Mouse (Mus musculus) forebrain, embryonic 10.5 days (tissue): ENCODE measurements around the gene Lrrfip1. TPM values are rescaled to one million over a fixed set of nuclear protein-coding genes. Genes with fewer than 3 reads are reported as not detected.
A peak's percentile ranks its signal among the peaks of the same experiment; 100 is the strongest.

Experiments used
- DNase-seq: peaks from one replicate; pipeline ENCODE4 v3.0.0-alpha.2; 2017; ENCODE audit warnings: low spot score; ENCODE audit errors: extremely low spot score
- H3K27ac ChIP-seq: fragments of 300-500 bp; sonication (generic); 2 replicates; pipeline ENCODE4 v1.5.1; 2016; ENCODE audit warnings: mild to moderate bottlenecking
- H3K27me3 ChIP-seq: fragments of 300-500 bp; sonication (generic); 2 replicates; pipeline ENCODE4 v1.6.1; 2016; ENCODE audit warnings: mild to moderate bottlenecking; ENCODE audit not compliant: poor library complexity, severe bottlenecking
- H3K36me3 ChIP-seq: fragments of 300-500 bp; sonication (generic); replicated peaks from 2 replicates; pipeline ENCODE4 v1.6.1; 2016; ENCODE audit warnings: mild to moderate bottlenecking, moderate library complexity
- H3K4me1 ChIP-seq: fragments of 300-500 bp; sonication (generic); 2 replicates; pipeline ENCODE4 v1.6.1; 2016
- H3K4me3 ChIP-seq: fragments of 300-500 bp; sonication (generic); 2 replicates; pipeline ENCODE4 v1.5.1; 2016; ENCODE audit warnings: mild to moderate bottlenecking, moderate library complexity
- H3K9me3 ChIP-seq: fragments of 300-500 bp; sonication (generic); 2 replicates; pipeline ENCODE4 v1.6.1; 2016; ENCODE audit warnings: mild to moderate bottlenecking, moderate library complexity
- WGBS: fragments of 180-500 bp; shearing (Covaris S2); methylation state at CpG from one replicate; pipeline ENCODE4 v1.1.7; 2016; 5-methylcytosine and 5-hydroxymethylcytosine counted together
- polyA plus RNA-seq: library from polyadenylated mRNA; unstranded; fragments of >200 nt; fragmentation: Nextera tagmentation; extraction: Ambion mirVana; gene quantifications from 2 replicates; pipeline ENCODE4 v1.2.1, GENCODE M21; 2016

The Lrrfip1 gene
- polyA plus RNA-seq, 1 experiment from 2014 or later = 25.1 TPM

DNA sequence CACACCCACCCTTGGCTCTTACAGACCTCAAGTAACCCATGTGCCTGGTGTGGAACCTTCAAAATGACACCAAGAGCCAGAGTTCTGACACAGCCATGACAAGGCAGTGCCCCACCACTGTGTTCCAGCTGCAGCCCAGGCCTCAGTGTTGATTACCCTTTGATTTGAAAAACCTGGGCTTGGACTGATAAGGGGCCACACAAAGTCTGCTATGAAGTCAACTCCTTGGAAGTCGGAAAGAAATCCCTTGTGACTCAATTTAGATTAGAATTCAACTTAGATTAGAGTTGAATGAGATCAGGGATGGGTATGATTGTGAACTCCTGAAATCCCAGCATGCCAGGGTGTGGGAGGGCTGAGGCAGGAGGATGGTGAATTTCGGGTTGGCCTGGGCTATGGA, 68.1 kb downstream of the Lrrfip1 start:
- 91% methylated on average over 2 of the region's 2 CpGs for WGBS
- DNase-seq = no peak
- Histone ChIP-seq H3K36me3 (no peaks in the 10 kb centered on the region), H3K4me3 (no peak overlapping the region), H3K4me1 (peaks cover 21% of the 10 kb centered on the region), H3K27me3 (no peaks in the 10 kb centered on the region), H3K9me3 (no peaks in the 10 kb centered on the region), H3K27ac (no peak overlapping the region)

GRCm38 (mm10) chr1:91067716-91068115, 69.2 kb downstream of the Lrrfip1 start:
- no peaks in the 10 kb centered on the region for H3K36me3 ChIP-seq
- H3K9me3 ChIP-seq = no peaks in the 10 kb centered on the region
- 89% methylated on average over 6 of the region's 6 CpGs for WGBS
- peaks cover 15% of the 10 kb centered on the region for H3K4me1 ChIP-seq
- no peak for DNase-seq
- H3K4me3 ChIP-seq = no peak overlapping the region
- no peaks in the 10 kb centered on the region for H3K27me3 ChIP-seq
- H3K27ac ChIP-seq = no peak overlapping the region

- Histone ChIP-seq H3K4me1 (peaks cover 8% of the 10 kb centered on the region), H3K27ac (no peak overlapping the region), H3K36me3 (no peaks in the 10 kb centered on the region), H3K9me3 (no peaks in the 10 kb centered on the region), H3K4me3 (no peak overlapping the region), H3K27me3 (no peaks in the 10 kb centered on the region)
- no peak for DNase-seq
- 89% methylated on average over 6 of the region's 6 CpGs for WGBS
Measured at GRCm38 (mm10) chr1:91069575-91069974, 71.0 kb downstream of the Lrrfip1 start.

GRCm38 (mm10) chr1:91070547-91070946, 72.0 kb downstream of the Lrrfip1 start:
- Histone ChIP-seq H3K27me3 (no peaks in the 10 kb centered on the region), H3K4me3 (no peak overlapping the region), H3K4me1 (peaks cover 8% of the 10 kb centered on the region), H3K9me3 (no peaks in the 10 kb centered on the region), H3K36me3 (no peaks in the 10 kb centered on the region), H3K27ac (no peak overlapping the region)
- WGBS = 95% methylated on average over 8 of the region's 8 CpGs
- no peak for DNase-seq

- DNase-seq = no peak
- Histone ChIP-seq H3K4me1 (peaks cover 17% of the 10 kb centered on the region), H3K36me3 (no peaks in the 10 kb centered on the region), H3K27me3 (no peaks in the 10 kb centered on the region), H3K27ac (no peak overlapping the region), H3K9me3 (no peaks in the 10 kb centered on the region), H3K4me3 (no peak overlapping the region)
- 84% methylated on average over 10 of the region's 10 CpGs for whole genome bisulfite sequencing
Measured at GRCm38 (mm10) chr1:91071671-91072290, 73.2 kb downstream of the Lrrfip1 start.

DNA sequence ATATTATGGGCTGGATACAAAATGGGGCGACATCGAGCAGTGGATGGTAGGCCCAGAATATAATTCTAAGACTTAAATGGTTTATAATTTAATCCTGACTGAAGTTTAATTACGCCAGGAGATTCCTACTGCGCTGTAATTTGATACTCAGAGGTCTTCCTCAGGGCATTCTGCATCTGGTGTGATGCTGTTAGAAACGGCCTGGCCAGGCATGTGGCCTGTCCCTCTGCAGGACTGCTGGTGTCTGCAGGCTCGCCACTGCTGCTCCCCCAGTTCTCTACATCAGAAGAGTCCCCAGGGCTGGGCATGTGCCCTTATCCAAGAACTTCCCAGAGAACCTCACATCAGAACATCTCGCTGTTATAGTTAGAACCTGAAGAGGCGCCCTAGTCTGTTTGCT, 78.4 kb downstream of the Lrrfip1 start:
- H3K4me1 ChIP-seq = peaks cover 18% of the 10 kb centered on the region
- 50% methylated on average over 8 of the region's 8 CpGs for WGBS
- no peak for DNase-seq
- H3K27ac ChIP-seq = peak overlapping the region; percentile 56; the same call in 1 of the 2 replicates
- H3K4me3 ChIP-seq = no peak overlapping the region
- H3K36me3 ChIP-seq = no peaks in the 10 kb centered on the region
- no peaks in the 10 kb centered on the region for H3K9me3 ChIP-seq
- no peaks in the 10 kb centered on the region for H3K27me3 ChIP-seq

- H3K36me3 ChIP-seq = no peaks in the 10 kb centered on the region
- H3K27ac ChIP-seq = peak overlapping the region; percentile 56
- WGBS = 90% methylated on average over 9 of the region's 9 CpGs
- DNase-seq = no peak
- peaks cover 16% of the 10 kb centered on the region for H3K4me1 ChIP-seq
- H3K4me3 ChIP-seq = no peak overlapping the region
- H3K27me3 ChIP-seq = no peaks in the 10 kb centered on the region
- no peaks in the 10 kb centered on the region for H3K9me3 ChIP-seq
Measured at GRCm38 (mm10) chr1:91077456-91077855, 78.9 kb downstream of the Lrrfip1 start.

DNA sequence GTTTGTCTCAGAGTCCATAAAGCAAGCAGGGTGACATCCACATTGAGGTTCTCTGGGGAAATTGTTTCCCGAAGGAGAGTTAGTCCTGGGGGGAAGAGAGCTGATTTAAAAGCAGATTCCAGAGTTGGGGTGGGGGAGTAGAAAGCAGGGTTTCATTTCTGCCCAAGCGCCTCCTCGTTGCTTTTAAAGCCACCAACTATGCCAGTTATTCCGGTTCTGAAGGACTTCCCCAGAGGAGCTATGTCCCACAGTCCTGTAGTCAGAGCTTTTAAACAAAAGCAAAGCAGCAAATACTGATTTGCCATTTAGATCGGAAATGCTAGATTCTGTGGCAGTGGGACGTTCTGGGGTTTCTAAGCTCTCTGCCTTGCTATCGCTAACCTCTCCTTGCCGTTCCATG, 79.4 kb downstream of the Lrrfip1 start:
- Histone ChIP-seq H3K27ac (no peak overlapping the region), H3K27me3 (no peaks in the 10 kb centered on the region), H3K4me3 (no peak overlapping the region), H3K36me3 (no peaks in the 10 kb centered on the region), H3K4me1 (peaks cover 16% of the 10 kb centered on the region), H3K9me3 (no peaks in the 10 kb centered on the region)
- 87% methylated on average over 8 of the region's 8 CpGs for WGBS
- no peak for DNase-seq

- Histone ChIP-seq H3K9me3 (no peaks in the 10 kb centered on the region), H3K27me3 (no peaks in the 10 kb centered on the region), H3K27ac (no peak overlapping the region), H3K36me3 (no peaks in the 10 kb centered on the region), H3K4me1 (peaks cover 23% of the 10 kb centered on the region), H3K4me3 (no peak overlapping the region)
- 94% methylated on average over 10 of the region's 10 CpGs for WGBS
- no peak for DNase-seq
Measured at GRCm38 (mm10) chr1:91079740-91080422, 81.3 kb downstream of the Lrrfip1 start.

DNA sequence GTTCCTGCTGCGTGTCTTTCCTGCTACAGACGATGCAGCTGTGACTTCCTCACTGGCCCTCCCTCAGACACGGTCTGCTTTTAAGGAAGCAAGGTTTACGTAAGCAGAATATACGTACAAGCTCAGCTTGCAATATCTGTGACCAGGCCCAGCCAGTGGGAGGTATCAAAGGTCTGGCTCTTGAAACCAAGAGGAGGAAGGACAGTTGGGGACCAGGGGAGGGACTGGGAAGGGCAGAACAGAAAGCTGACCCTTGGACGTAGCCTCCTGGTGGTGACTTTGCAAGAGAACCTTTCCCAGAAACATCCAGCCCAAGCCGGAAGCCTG, 81.8 kb downstream of the Lrrfip1 start:
- Histone ChIP-seq H3K27me3 (no peaks in the 10 kb centered on the region), H3K27ac (no peak overlapping the region), H3K4me3 (no peak overlapping the region), H3K4me1 (peaks cover 24% of the 10 kb centered on the region), H3K9me3 (no peaks in the 10 kb centered on the region), H3K36me3 (no peaks in the 10 kb centered on the region)
- 83% methylated on average over 7 of the region's 7 CpGs for WGBS
- no peak for DNase-seq

- no peaks in the 10 kb centered on the region for H3K9me3 ChIP-seq
- H3K36me3 ChIP-seq = no peaks in the 10 kb centered on the region
- H3K4me1 ChIP-seq = peaks cover 24% of the 10 kb centered on the region
- 93% methylated on average over 8 of the region's 8 CpGs for WGBS
- no peak for DNase-seq
- no peaks in the 10 kb centered on the region for H3K27me3 ChIP-seq
- H3K27ac ChIP-seq = peak overlapping the region; percentile 2; the same call in 1 of the 2 replicates
- H3K4me3 ChIP-seq = no peak overlapping the region
Measured at GRCm38 (mm10) chr1:91084374-91084773, 85.8 kb downstream of the Lrrfip1 start.

DNA sequence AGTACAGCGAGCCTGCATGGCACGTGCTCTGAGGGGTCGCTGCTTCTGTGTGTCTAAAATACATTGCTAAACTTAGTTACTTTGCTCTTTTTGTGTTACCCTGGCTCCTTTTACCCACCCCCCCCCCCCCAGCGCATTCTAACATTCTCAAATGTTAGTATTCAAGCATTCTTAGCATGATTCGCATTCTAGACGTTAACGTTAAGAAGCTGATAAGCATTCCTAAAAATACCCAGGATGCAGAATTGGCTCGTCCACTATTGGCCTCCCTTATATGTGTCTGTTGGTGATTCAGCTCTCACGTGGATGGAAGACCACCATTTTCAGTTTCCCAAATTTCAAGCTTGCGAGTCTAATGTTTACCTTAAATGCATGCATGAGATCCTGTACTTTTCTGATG, 86.5 kb downstream of the Lrrfip1 start:
- no peaks in the 10 kb centered on the region for H3K27me3 ChIP-seq

GRCm38 (mm10) chr1:91085686-91086085, 87.1 kb downstream of the Lrrfip1 start:
- Histone ChIP-seq H3K27me3 (no peaks in the 10 kb centered on the region), H3K36me3 (no peaks in the 10 kb centered on the region), H3K9me3 (no peaks in the 10 kb centered on the region), H3K4me3 (no peak overlapping the region), H3K27ac (peak overlapping the region; percentile 48; the same call in 1 of the 2 replicates), H3K4me1 (peaks cover 24% of the 10 kb centered on the region)
- 54% methylated on average over 2 of the region's 2 CpGs for WGBS
- DNase-seq = no peak

More for the DNA sequence above, 86.5 kb downstream of the Lrrfip1 start:
- Histone ChIP-seq H3K27ac (no peak overlapping the region; the same call in 1 of the 2 replicates), H3K4me1 (peaks cover 24% of the 10 kb centered on the region), H3K36me3 (no peaks in the 10 kb centered on the region), H3K9me3 (no peaks in the 10 kb centered on the region), H3K4me3 (no peak overlapping the region)
- 79% methylated on average over 10 of the region's 10 CpGs for WGBS
- no peak for DNase-seq
